Mouse (Mus musculus) lung, embryonic 16.5 days (tissue): ENCODE measurements at regions not wholly inside any gene's neighbourhood (a gene's known extent, or its start where the extent isn't known, plus 50 kb on each side); places are given as distances from the start of the nearest gene placed in this dataset.
"Not testable (repeated sequence)": the region's sequence is repeated elsewhere in the genome, so short reads cannot be mapped to it uniquely, and the experiment has no call there.

Experiments
- ATAC-seq: fragments of 200-750 bp; cut with Nextera tagmentation; 2 replicates; pipeline ENCODE4 v1.8.0; 2017; ENCODE audit warnings: low read depth, mild to moderate bottlenecking, moderate library complexity
- H3K27ac ChIP-seq: fragments of 300-500 bp; sonication (generic); 2 replicates; pipeline ENCODE4 v1.5.1; 2014; ENCODE audit warnings: mild to moderate bottlenecking, control low read depth, low read length
- H3K27me3 ChIP-seq: fragments of 300-500 bp; sonication (generic); 2 replicates; pipeline ENCODE4 v1.6.1; 2014; ENCODE audit warnings: low read depth, low read length, mixed read lengths; ENCODE audit not compliant: control insufficient read depth, insufficient read depth
- H3K36me3 ChIP-seq: fragments of 300-500 bp; sonication (generic); 2 replicates; pipeline ENCODE4 v1.6.1; 2014; ENCODE audit warnings: low read length; ENCODE audit not compliant: control insufficient read depth, insufficient read depth
- H3K4me1 ChIP-seq: fragments of 300-500 bp; sonication (generic); replicated peaks from 2 replicates; pipeline ENCODE4 v1.6.1; 2014; ENCODE audit warnings: low read length, mixed read lengths; ENCODE audit not compliant: control insufficient read depth, insufficient read depth
- H3K4me2 ChIP-seq: fragments of 300-500 bp; sonication (generic); 2 replicates; pipeline ENCODE4 v1.6.1; 2014; ENCODE audit warnings: low read depth, low read length, control low read depth
- H3K4me3 ChIP-seq: fragments of 300-500 bp; sonication (generic); 2 replicates; pipeline ENCODE4 v1.5.1; 2014; ENCODE audit warnings: mild to moderate bottlenecking, low read length, control low read depth
- H3K9ac ChIP-seq: fragments of 300-500 bp; sonication (generic); 2 replicates; pipeline ENCODE4 v1.6.1; 2014; ENCODE audit warnings: low read length, control low read depth
- H3K9me3 ChIP-seq: fragments of 300-500 bp; sonication (generic); 2 replicates; pipeline ENCODE4 v1.6.1; 2016; ENCODE audit warnings: low read length; ENCODE audit not compliant: control insufficient read depth
- WGBS: fragments of 180-500 bp; shearing (Covaris S2); extraction: QIAGEN DNeasy Blood & Tissue Kit; methylation state at CpG from one replicate; pipeline ENCODE4 v1.1.7; 2014; 5-methylcytosine and 5-hydroxymethylcytosine counted together

GRCm38 (mm10) chr5:132975303-132975932 lies 432.3 kb upstream of the Auts2 start:
- H3K4me1 ChIP-seq = no peaks in the 10 kb centered on the region
- H3K4me3 ChIP-seq = no peak overlapping the region
- no peak overlapping the region for H3K27ac ChIP-seq
- no peak for ATAC-seq
- no peak overlapping the region for H3K4me2 ChIP-seq
- H3K36me3 ChIP-seq = no peaks in the 10 kb centered on the region
- WGBS = 72% methylated on average over 4 of the region's 4 CpGs
- no peaks in the 10 kb centered on the region for H3K9me3 ChIP-seq
- no peak overlapping the region for H3K9ac ChIP-seq
- H3K27me3 ChIP-seq = no peaks in the 10 kb centered on the region

- no peak overlapping the region for H3K27ac ChIP-seq
- H3K4me3 ChIP-seq = no peak overlapping the region
- no peaks in the 10 kb centered on the region for H3K27me3 ChIP-seq
- no peaks in the 10 kb centered on the region for H3K9me3 ChIP-seq
- H3K36me3 ChIP-seq = no peaks in the 10 kb centered on the region
- ATAC-seq = no peak
- no peak overlapping the region for H3K4me2 ChIP-seq
- H3K9ac ChIP-seq = no peak overlapping the region
- 33% methylated on average over 3 of the region's 3 CpGs for WGBS
- H3K4me1 ChIP-seq = no peaks in the 10 kb centered on the region
Observed at GRCm38 (mm10) chr5:132974876-132975275, 431.7 kb upstream of the Auts2 start.

GRCm38 (mm10) chr5:132971046-132971445 lies 427.9 kb upstream of the Auts2 start:
- Histone ChIP-seq H3K4me2 (no peak overlapping the region), H3K27me3 (no peaks in the 10 kb centered on the region), H3K36me3 (no peaks in the 10 kb centered on the region), H3K4me1 (no peaks in the 10 kb centered on the region), H3K27ac (no peak overlapping the region), H3K9ac (no peak overlapping the region), H3K4me3 (no peak overlapping the region), H3K9me3 (no peaks in the 10 kb centered on the region)
- no peak for ATAC-seq
- WGBS = 62% methylated on average over 7 of the region's 7 CpGs

GRCm38 (mm10) chr5:132969376-132969775 lies 426.2 kb upstream of the Auts2 start:
- no peaks in the 10 kb centered on the region for H3K9me3 ChIP-seq
- H3K4me2 ChIP-seq = no peak overlapping the region
- 65% methylated on average over 5 of the region's 5 CpGs for WGBS
- H3K27ac ChIP-seq = no peak overlapping the region
- no peaks in the 10 kb centered on the region for H3K36me3 ChIP-seq
- ATAC-seq = no peak
- H3K9ac ChIP-seq = no peak overlapping the region
- no peaks in the 10 kb centered on the region for H3K27me3 ChIP-seq
- no peaks in the 10 kb centered on the region for H3K4me1 ChIP-seq
- no peak overlapping the region for H3K4me3 ChIP-seq

GRCm38 (mm10) chr5:132959901-132960300 lies 416.8 kb upstream of the Auts2 start:
- no peak overlapping the region for H3K4me3 ChIP-seq
- H3K27me3 ChIP-seq = no peaks in the 10 kb centered on the region
- no peaks in the 10 kb centered on the region for H3K4me1 ChIP-seq
- WGBS = 36% methylated on average over 1 of the region's 1 CpGs
- no peak for ATAC-seq
- no peaks in the 10 kb centered on the region for H3K36me3 ChIP-seq
- no peak overlapping the region for H3K4me2 ChIP-seq
- H3K9ac ChIP-seq = no peak overlapping the region
- no peak overlapping the region for H3K27ac ChIP-seq
- no peaks in the 10 kb centered on the region for H3K9me3 ChIP-seq

GRCm38 (mm10) chr5:132956184-132956583 lies 413.0 kb upstream of the Auts2 start:
- no peak for ATAC-seq
- no peaks in the 10 kb centered on the region for H3K4me1 ChIP-seq
- no peak overlapping the region for H3K27ac ChIP-seq
- H3K4me3 ChIP-seq = no peak overlapping the region
- H3K4me2 ChIP-seq = no peak overlapping the region
- 19% methylated on average over 5 of the region's 5 CpGs for WGBS
- no peak overlapping the region for H3K9ac ChIP-seq
- H3K36me3 ChIP-seq = no peaks in the 10 kb centered on the region
- no peaks in the 10 kb centered on the region for H3K9me3 ChIP-seq
- H3K27me3 ChIP-seq = no peaks in the 10 kb centered on the region

GRCm38 (mm10) chr5:132955051-132955450 lies 411.9 kb upstream of the Auts2 start:
- Histone ChIP-seq H3K4me1 (no peaks in the 10 kb centered on the region), H3K9me3 (no peaks in the 10 kb centered on the region), H3K4me3 (no peak overlapping the region), H3K9ac (no peak overlapping the region), H3K27ac (no peak overlapping the region), H3K27me3 (no peaks in the 10 kb centered on the region), H3K36me3 (no peaks in the 10 kb centered on the region), H3K4me2 (no peak overlapping the region)
- no peak for ATAC-seq
- 86% methylated on average over 8 of the region's 8 CpGs for WGBS

GRCm38 (mm10) chr5:132933439-132933980 lies 390.4 kb upstream of the Auts2 start:
- no peak overlapping the region for H3K27ac ChIP-seq

DNA sequence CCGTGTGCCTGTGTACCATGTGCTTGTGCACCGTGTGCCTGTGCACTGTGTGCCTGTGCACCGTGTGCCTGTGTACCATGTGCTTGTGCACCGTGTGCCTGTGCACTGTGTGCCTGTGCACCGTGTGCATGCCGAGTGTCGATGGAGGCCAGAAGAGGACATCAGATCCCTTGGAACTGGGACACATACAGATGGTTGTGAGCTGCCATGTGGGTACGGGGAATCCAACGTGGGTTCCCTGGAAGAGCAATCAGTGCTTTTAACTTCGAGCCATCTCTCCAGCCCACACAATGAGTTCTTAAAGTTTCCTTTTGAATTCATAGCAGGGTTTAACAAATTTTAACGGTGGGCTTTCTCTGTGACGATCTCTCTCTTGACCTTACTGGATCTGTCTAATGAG lies 386.8 kb upstream of the Auts2 start:
- not testable (repeated sequence) for H3K27me3 ChIP-seq, H3K9ac ChIP-seq, H3K36me3 ChIP-seq, H3K9me3 ChIP-seq, H3K4me2 ChIP-seq, H3K27ac ChIP-seq, H3K4me1 ChIP-seq, H3K4me3 ChIP-seq, ATAC-seq
- 89% methylated on average over 12 of the region's 12 CpGs for WGBS

More at GRCm38 (mm10) chr5:132933439-132933980, 390.4 kb upstream of the Auts2 start:
- Histone ChIP-seq H3K4me1 (no peaks in the 10 kb centered on the region), H3K27me3 (no peaks in the 10 kb centered on the region), H3K9ac (no peak overlapping the region), H3K9me3 (no peaks in the 10 kb centered on the region), H3K4me2 (no peak overlapping the region), H3K4me3 (no peak overlapping the region), H3K36me3 (no peaks in the 10 kb centered on the region)
- peak; percentile 59; the same call in 1 of the 2 replicates for ATAC-seq
- WGBS = 50% methylated on average over 9 of the region's 9 CpGs
